Comparison of ENCODE assay signal across 8 mouse cellular contexts in the genomic region with DNA sequence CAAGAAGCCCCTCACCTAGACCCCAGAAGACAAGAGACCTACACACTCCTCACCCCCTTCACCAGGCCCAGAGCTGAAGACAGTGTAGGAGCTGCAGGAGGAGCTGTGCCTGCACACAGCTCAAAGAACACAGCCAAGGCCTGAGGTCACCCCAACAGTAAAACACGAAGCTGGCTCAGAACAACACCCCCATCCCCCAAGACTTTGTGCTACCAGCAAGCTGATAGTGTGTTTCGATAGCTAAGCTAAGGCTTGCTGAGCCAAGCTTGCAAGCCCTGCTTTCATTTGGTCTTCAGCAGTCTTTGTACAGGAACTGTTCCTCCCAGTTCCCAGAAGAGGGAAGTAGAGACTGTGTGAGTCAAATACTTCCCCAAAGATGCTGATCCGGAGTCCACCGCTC. TPM values are rescaled to one million over a fixed set of nuclear protein-coding genes. Genes with fewer than 3 reads are reported as not detected.
A peak's percentile ranks its signal among the peaks of the same experiment; 100 is the strongest.
DNase-seq lines count a peak whose midpoint lies in the region; ATAC-seq lines count a peak whose summit lies in the region.

No protein-coding gene starts in this region.

- H3K4me1 ChIP-seq in hindbrain, embryonic 16.5 days (ENCODE audit: control insufficient read depth, insufficient read depth, low read depth, low read length): no peaks in the 10 kb centered on the region
- 0 out of 2 replicates have a peak, but pooled peaks cover 6% of the 10 kb centered on the region for H3K4me1 ChIP-seq in hindbrain, embryonic 13.5 days (replicated peaks)
- peaks cover 9% of the 10 kb centered on the region for H3K4me1 ChIP-seq in liver, embryonic 16.5 days (ENCODE audit: control insufficient read depth, low read depth, low read length)
- H3K4me1 ChIP-seq in forebrain, embryonic 16.5 days (replicated peaks; ENCODE audit: control insufficient read depth, insufficient read depth, low read length): no peaks in the 10 kb centered on the region; the same call in 1 of the 2 replicates

- H3K4me3 ChIP-seq in hindbrain, embryonic 16.5 days (ENCODE audit: low read length): no peak overlapping the region
- no peak overlapping the region for H3K4me3 ChIP-seq in hindbrain, embryonic 13.5 days
- no peak overlapping the region for H3K4me3 ChIP-seq in liver, embryonic 16.5 days (ENCODE audit: low read depth, low read length)
- no peak overlapping the region for H3K4me3 ChIP-seq in forebrain, embryonic 16.5 days (replicated peaks; ENCODE audit: low read length)

- no peaks in the 10 kb centered on the region for H3K27me3 ChIP-seq in hindbrain, embryonic 16.5 days (replicated peaks; ENCODE audit: control insufficient read depth, insufficient read depth, low read length)
- no peaks in the 10 kb centered on the region for H3K27me3 ChIP-seq in hindbrain, embryonic 13.5 days
- no peaks in the 10 kb centered on the region for H3K27me3 ChIP-seq in liver, embryonic 16.5 days (ENCODE audit: control insufficient read depth, insufficient read depth, low read depth, low read length)
- no peaks in the 10 kb centered on the region for H3K27me3 ChIP-seq in forebrain, embryonic 16.5 days (replicated peaks; ENCODE audit: control insufficient read depth, insufficient read depth, low read length)

- H3K36me3 ChIP-seq in hindbrain, embryonic 16.5 days (ENCODE audit: control insufficient read depth, insufficient read depth, low read length): no peaks in the 10 kb centered on the region; the same call in 1 of the 2 replicates
- peaks cover 3% of the 10 kb centered on the region; the same call in 1 of the 2 replicates for H3K36me3 ChIP-seq in hindbrain, embryonic 13.5 days
- no peaks in the 10 kb centered on the region for H3K36me3 ChIP-seq in liver, embryonic 16.5 days (ENCODE audit: control insufficient read depth, insufficient read depth)
- no peaks in the 10 kb centered on the region for H3K36me3 ChIP-seq in forebrain, embryonic 16.5 days (ENCODE audit: control insufficient read depth, insufficient read depth)

- no peaks in the 10 kb centered on the region for H3K9me3 ChIP-seq in hindbrain, embryonic 16.5 days (ENCODE audit: control insufficient read depth, low read length)
- H3K9me3 ChIP-seq in hindbrain, embryonic 13.5 days: no peaks in the 10 kb centered on the region
- no peaks in the 10 kb centered on the region for H3K9me3 ChIP-seq in liver, embryonic 16.5 days (replicated peaks; ENCODE audit: control insufficient read depth, low read length)
- H3K9me3 ChIP-seq in forebrain, embryonic 16.5 days (ENCODE audit: control insufficient read depth, low read length): no peaks in the 10 kb centered on the region

- H3K9ac ChIP-seq in hindbrain, embryonic 16.5 days (ENCODE audit: low read depth, low read length): no peak overlapping the region
- no peak overlapping the region for H3K9ac ChIP-seq in hindbrain, embryonic 13.5 days
- H3K9ac ChIP-seq in liver, embryonic 16.5 days (ENCODE audit: low read depth, low read length): no peak overlapping the region
- no peak overlapping the region for H3K9ac ChIP-seq in forebrain, embryonic 16.5 days (replicated peaks; ENCODE audit: low read depth, low read length)

- 71% methylated on average over 4 of the region's 4 CpGs for WGBS in hindbrain, embryonic 16.5 days
- WGBS in hindbrain, embryonic 13.5 days: 80% methylated on average over 4 of the region's 4 CpGs
- 29% methylated on average over 4 of the region's 4 CpGs for WGBS in liver, embryonic 16.5 days (ENCODE audit: insufficient replicate concordance)
- WGBS in forebrain, embryonic 16.5 days: 85% methylated on average over 4 of the region's 4 CpGs

- ATAC-seq in hindbrain, embryonic 16.5 days: 0 out of 2 replicates have a peak, but pooled peaks have one; percentile 38
- no peak for ATAC-seq in hindbrain, embryonic 13.5 days (ENCODE audit: low FRiP score)
- ATAC-seq in liver, embryonic 16.5 days (ENCODE audit: low read depth): peak; percentile 41; the same call in 1 of the 2 replicates
- ATAC-seq in forebrain, embryonic 16.5 days: no peak

- peak; percentile 29 for DNase-seq in 416B (ENCODE audit: low read depth)
- peak; percentile 9 for DNase-seq in adipocyte (ENCODE audit: low spot score)
- DNase-seq in thymus, postnatal 0 days (ENCODE audit: low spot score): no peak
- no peak for DNase-seq in thymus, adult 18-20 months

- H3K4me2 ChIP-seq in hindbrain, embryonic 16.5 days (ENCODE audit: low read length): no peak overlapping the region
- H3K4me2 ChIP-seq in hindbrain, embryonic 13.5 days: no peak overlapping the region
- no peak overlapping the region for H3K4me2 ChIP-seq in liver, embryonic 16.5 days (ENCODE audit: low read depth, low read length)
- no peak overlapping the region for H3K4me2 ChIP-seq in forebrain, embryonic 16.5 days (ENCODE audit: low read length)

- no peak overlapping the region for H3K27ac ChIP-seq in hindbrain, embryonic 16.5 days (ENCODE audit: low read depth, low read length)
- H3K27ac ChIP-seq in hindbrain, embryonic 13.5 days: no peak overlapping the region
- H3K27ac ChIP-seq in liver, embryonic 16.5 days (ENCODE audit: low read length): 0 out of 2 replicates have a peak overlapping the region, but pooled peaks have one; percentile 11
- no peak overlapping the region for H3K27ac ChIP-seq in forebrain, embryonic 16.5 days (ENCODE audit: low read length)

RNA-seq across cellular contexts. Expression of a gene that starts 7.7 kb away (rescaled TPM):
- polyA plus RNA-seq in hindbrain, embryonic 16.5 days (2015; fragmentation: Nextera tagmentation; extraction: Ambion mirVana): 23.9 and 25.5 TPM in 2 replicates
- 16.2 and 16.9 TPM in 2 replicates for polyA plus RNA-seq in hindbrain, embryonic 13.5 days (2015; fragmentation: Nextera tagmentation; extraction: Ambion mirVana)
- polyA plus RNA-seq in liver, embryonic 16.5 days (2015; fragmentation: Nextera tagmentation; extraction: Ambion mirVana): 1.9 and 2.1 TPM in 2 replicates
- polyA plus RNA-seq in thymus, postnatal 0 days (2015; fragmentation: Nextera tagmentation; extraction: Ambion mirVana): 6.5 and 7.3 TPM in 2 replicates
- 21.9 and 24.1 TPM in 2 replicates for polyA plus RNA-seq in forebrain, embryonic 16.5 days (2015; fragmentation: Nextera tagmentation; extraction: Ambion mirVana)

RNA-seq across cellular contexts. Expression of a gene that starts 46.8 kb away (rescaled TPM):
- 7.8 and 9.0 TPM in 2 replicates for polyA plus RNA-seq in hindbrain, embryonic 16.5 days (2015; fragmentation: Nextera tagmentation; extraction: Ambion mirVana)
- polyA plus RNA-seq in hindbrain, embryonic 13.5 days (2015; fragmentation: Nextera tagmentation; extraction: Ambion mirVana): 10.2 and 10.4 TPM in 2 replicates
- polyA plus RNA-seq in liver, embryonic 16.5 days (2015; fragmentation: Nextera tagmentation; extraction: Ambion mirVana): 4.2 and 4.7 TPM in 2 replicates
- 13.3 and 15.6 TPM in 2 replicates for polyA plus RNA-seq in thymus, postnatal 0 days (2015; fragmentation: Nextera tagmentation; extraction: Ambion mirVana)
- 10.9 and 11.3 TPM in 2 replicates for polyA plus RNA-seq in forebrain, embryonic 16.5 days (2015; fragmentation: Nextera tagmentation; extraction: Ambion mirVana)

RNA-seq across cellular contexts. Expression of a gene that starts 57.5 kb away (rescaled TPM):
- polyA plus RNA-seq in hindbrain, embryonic 16.5 days (2015; fragmentation: Nextera tagmentation; extraction: Ambion mirVana): 4.4 and 4.7 TPM in 2 replicates
- 5.5 and 6.3 TPM in 2 replicates for polyA plus RNA-seq in hindbrain, embryonic 13.5 days (2015; fragmentation: Nextera tagmentation; extraction: Ambion mirVana)
- 2.8 and 3.0 TPM in 2 replicates for polyA plus RNA-seq in liver, embryonic 16.5 days (2015; fragmentation: Nextera tagmentation; extraction: Ambion mirVana)
- 2.7 and 4.6 TPM in 2 replicates for polyA plus RNA-seq in thymus, postnatal 0 days (2015; fragmentation: Nextera tagmentation; extraction: Ambion mirVana)
- 4.1 and 6.3 TPM in 2 replicates for polyA plus RNA-seq in forebrain, embryonic 16.5 days (2015; fragmentation: Nextera tagmentation; extraction: Ambion mirVana)

RNA-seq across cellular contexts. Expression of a gene that starts 57.6 kb away (rescaled TPM):
- 4.2 and 5.9 TPM in 2 replicates for polyA plus RNA-seq in hindbrain, embryonic 16.5 days (2015; fragmentation: Nextera tagmentation; extraction: Ambion mirVana)
- polyA plus RNA-seq in hindbrain, embryonic 13.5 days (2015; fragmentation: Nextera tagmentation; extraction: Ambion mirVana): 7.2 and 8.1 TPM in 2 replicates
- 13.9 and 16.7 TPM in 2 replicates for polyA plus RNA-seq in liver, embryonic 16.5 days (2015; fragmentation: Nextera tagmentation; extraction: Ambion mirVana)
- polyA plus RNA-seq in thymus, postnatal 0 days (2015; fragmentation: Nextera tagmentation; extraction: Ambion mirVana): 12.1 and 14.5 TPM in 2 replicates
- polyA plus RNA-seq in forebrain, embryonic 16.5 days (2015; fragmentation: Nextera tagmentation; extraction: Ambion mirVana): 6.4 and 6.9 TPM in 2 replicates

Comparison
In these comparisons a context has a peak if more than half of its experiments do, and no peak if none do; other contexts are left out.
1. ATAC-seq: peak in hindbrain, embryonic 16.5 days (single experiment) and liver, embryonic 16.5 days (single experiment); none in hindbrain, embryonic 13.5 days (single experiment) and forebrain, embryonic 16.5 days (single experiment).
2. DNase-seq: peak in 416B (single experiment) and adipocyte (single experiment); none in thymus, postnatal 0 days (single experiment) and thymus, adult 18-20 months (0 of 2).